ENCODE assay signal across 24 mouse cellular contexts in the genomic region with DNA sequence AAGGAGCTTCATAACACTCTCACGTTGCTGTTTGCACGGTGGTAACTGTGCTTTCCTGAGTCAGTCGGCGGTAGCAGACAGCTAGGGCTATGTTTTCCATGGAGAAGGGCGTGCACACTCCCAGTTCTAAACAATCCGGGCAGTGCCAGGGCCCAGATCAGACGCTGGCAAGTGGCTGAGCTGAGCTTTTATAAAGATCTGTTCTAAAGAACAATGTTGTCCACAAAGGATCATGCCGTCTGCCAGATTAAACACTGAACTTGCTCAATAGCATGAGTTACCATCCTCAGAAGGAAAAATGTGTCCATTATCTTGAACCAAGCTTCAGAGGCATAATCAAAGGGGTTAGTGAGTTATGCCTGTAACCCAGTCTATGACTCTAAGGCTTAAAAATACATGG.
DNase-seq lines count a peak whose midpoint lies in the region; ATAC-seq and TF ChIP-seq lines count a peak whose summit lies in the region.
"Had no signal": no experiment of that assay in that cellular context is flagged by ENCODE, and none has a peak within 500 bp of the region (broad histone marks: within the 10 kb centered on the region; RNA-seq: fewer than 3 reads in every experiment).

No protein-coding gene starts in this region.

- no peak for ATAC-seq in forebrain, embryonic 14.5 days
- no peak for ATAC-seq in forebrain, embryonic 11.5 days (replicated peaks; ENCODE audit: low FRiP score)
- ATAC-seq in lung, postnatal 0 days: no peak
- ATAC-seq: CD4-positive, CD25-positive, alpha-beta regulatory T cell, adult 4 months; forebrain, embryonic 15.5 days; hindbrain, postnatal 0 days had no signal

- H3K27me3 ChIP-seq in forebrain, embryonic 14.5 days (replicated peaks; ENCODE audit: control insufficient read depth, insufficient read depth, low read length): no peaks in the 10 kb centered on the region
- H3K27me3 ChIP-seq in forebrain, embryonic 11.5 days (ENCODE audit: control insufficient read depth, insufficient read depth, low read length): no peaks in the 10 kb centered on the region
- no peaks in the 10 kb centered on the region for H3K27me3 ChIP-seq in lung, postnatal 0 days (replicated peaks; ENCODE audit: insufficient read depth, low read length)
- H3K27me3 ChIP-seq: embryonic facial prominence, embryonic 13.5 days; forebrain, embryonic 15.5 days; heart, embryonic 15.5 days; hindbrain, embryonic 13.5 days had no signal

- TF ChIP-seq CTCF in left cerebral cortex, adult 2 months (IDR thresholded peaks at IDR 0.05): no peak
- no peak for TF ChIP-seq CTCF in lung, postnatal 0 days (IDR thresholded peaks at IDR 0.05)

- peaks cover 3% of the 10 kb centered on the region; the same call in 1 of the 2 replicates for H3K4me1 ChIP-seq in forebrain, embryonic 14.5 days (ENCODE audit: control insufficient read depth, insufficient read depth, low read length)
- H3K4me1 ChIP-seq in forebrain, embryonic 11.5 days (replicated peaks; ENCODE audit: control insufficient read depth, insufficient read depth, low read length): no peaks in the 10 kb centered on the region
- no peaks in the 10 kb centered on the region for H3K4me1 ChIP-seq in lung, postnatal 0 days (ENCODE audit: insufficient read depth, low read depth, low read length)
- H3K4me1 ChIP-seq: embryonic facial prominence, embryonic 13.5 days; forebrain, embryonic 15.5 days; heart, embryonic 15.5 days had no signal

- no peak overlapping the region for H3K4me3 ChIP-seq in forebrain, embryonic 14.5 days (ENCODE audit: low read depth, low read length)
- no peak overlapping the region for H3K4me3 ChIP-seq in forebrain, embryonic 11.5 days (ENCODE audit: low read depth, low read length)
- H3K4me3 ChIP-seq in left cerebral cortex, adult 2 months: no peak overlapping the region
- no peak overlapping the region for H3K4me3 ChIP-seq in lung, postnatal 0 days (ENCODE audit: low read depth, low read length)
- H3K4me3 ChIP-seq: embryonic facial prominence, embryonic 13.5 days; forebrain, embryonic 15.5 days; heart, embryonic 15.5 days; hindbrain, embryonic 13.5 days had no signal

- intact Hi-C loops in left cerebral cortex, adult 2 months (cut with DNase I): no loop called here

- no peak overlapping the region for H3K27ac ChIP-seq in forebrain, embryonic 14.5 days (ENCODE audit: low read depth, low read length)
- H3K27ac ChIP-seq in forebrain, embryonic 11.5 days (ENCODE audit: low read depth, low read length): no peak overlapping the region
- peak overlapping the region; percentile 13; the same call in 1 of the 2 replicates for H3K27ac ChIP-seq in left cerebral cortex, adult 2 months
- no peak overlapping the region for H3K27ac ChIP-seq in lung, postnatal 0 days (ENCODE audit: low read length)
- H3K27ac ChIP-seq: embryonic facial prominence, embryonic 13.5 days; forebrain, embryonic 15.5 days; heart, embryonic 15.5 days; hindbrain, embryonic 13.5 days; hindbrain, postnatal 0 days had no signal

- no peak for TF ChIP-seq EP300 in lung, postnatal 0 days (IDR thresholded peaks at IDR 0.05)

- H3K9ac ChIP-seq in forebrain, embryonic 14.5 days (ENCODE audit: low read length): no peak overlapping the region
- no peak overlapping the region for H3K9ac ChIP-seq in forebrain, embryonic 11.5 days (ENCODE audit: low read length)
- H3K9ac ChIP-seq in lung, postnatal 0 days (replicated peaks; ENCODE audit: low read depth): no peak overlapping the region
- H3K9ac ChIP-seq: embryonic facial prominence, embryonic 13.5 days; forebrain, embryonic 15.5 days; heart, embryonic 15.5 days; hindbrain, embryonic 13.5 days had no signal

- H3K4me2 ChIP-seq in forebrain, embryonic 14.5 days (ENCODE audit: low read length): no peak overlapping the region
- H3K4me2 ChIP-seq in forebrain, embryonic 11.5 days (ENCODE audit: low read depth, low read length, severe bottlenecking): no peak overlapping the region
- no peak overlapping the region for H3K4me2 ChIP-seq in lung, postnatal 0 days (replicated peaks; ENCODE audit: low read depth, low read length)
- H3K4me2 ChIP-seq: embryonic facial prominence, embryonic 13.5 days; forebrain, embryonic 15.5 days; heart, embryonic 11.5 days; heart, embryonic 15.5 days; hindbrain, embryonic 13.5 days had no signal

- 54% methylated on average over 8 of the region's 8 CpGs for WGBS in forebrain, embryonic 14.5 days
- WGBS in forebrain, embryonic 11.5 days: 77% methylated on average over 8 of the region's 8 CpGs
- WGBS in lung, postnatal 0 days: 49% methylated on average over 8 of the region's 8 CpGs

- DNase-seq in forebrain, embryonic 14.5 days (ENCODE audit: low spot score): peak; percentile 12
- DNase-seq in forebrain, embryonic 11.5 days (ENCODE audit: low spot score): no peak
- no peak for DNase-seq in left cerebral cortex, adult 2 months (ENCODE audit: extremely low spot score in 1 of 2, low spot score in 2 of 2)
- DNase-seq in left cerebral cortex, adult 9 months (ENCODE audit: low spot score in 2 of 2): no peak
- DNase-seq in lung, postnatal 36 days: peak; percentile 63
- DNase-seq in lung, postnatal 0 days (ENCODE audit: low spot score): no peak
- peak; percentile 72 for DNase-seq in gonadal fat pad, adult 2 months (ENCODE audit: low read depth)
- DNase-seq in adrenal gland, adult (ENCODE audit: inconsistent age in 2 of 2, low spot score in 1 of 2): no peak
- DNase-seq: adrenal gland, postnatal 10 days; B cell, adult 2 months; cerebellum, adult 11-12 months; cerebellum, adult 9-10 months; cerebellum, postnatal 25 days; gastrocnemius, postnatal 25 days; heart, adult 18-20 months; heart, postnatal 14 days had no signal

- no peaks in the 10 kb centered on the region for H3K9me3 ChIP-seq in forebrain, embryonic 14.5 days (replicated peaks; ENCODE audit: control insufficient read depth, low read length)
- H3K9me3 ChIP-seq in forebrain, embryonic 11.5 days (ENCODE audit: control insufficient read depth, low read length): no peaks in the 10 kb centered on the region
- H3K9me3 ChIP-seq in lung, postnatal 0 days (ENCODE audit: low read length): no peaks in the 10 kb centered on the region
- H3K9me3 ChIP-seq: embryonic facial prominence, embryonic 13.5 days; forebrain, embryonic 15.5 days; G1E; heart, embryonic 15.5 days; hindbrain, embryonic 13.5 days had no signal

- 0 out of 2 replicates have a peak, but pooled peaks cover 5% of the 10 kb centered on the region for H3K36me3 ChIP-seq in forebrain, embryonic 14.5 days (ENCODE audit: control insufficient read depth, insufficient read depth, low read length)
- no peaks in the 10 kb centered on the region for H3K36me3 ChIP-seq in forebrain, embryonic 11.5 days (ENCODE audit: control insufficient read depth, insufficient read depth, low read length)
- H3K36me3 ChIP-seq in lung, postnatal 0 days (ENCODE audit: insufficient read depth, low read length): peaks cover 5% of the 10 kb centered on the region; the same call in 1 of the 2 replicates
- H3K36me3 ChIP-seq: G1E had no signal

Comparison
In these comparisons a context has a peak if more than half of its experiments do, and no peak if none do; other contexts are left out.
1. DNase-seq: peak in forebrain, embryonic 14.5 days (single experiment), lung, postnatal 36 days (single experiment) and gonadal fat pad, adult 2 months (single experiment); none in forebrain, embryonic 11.5 days (single experiment), left cerebral cortex, adult 2 months (0 of 2), left cerebral cortex, adult 9 months (0 of 2), lung, postnatal 0 days (single experiment) and adrenal gland, adult (0 of 2).